Comparison of ENCODE assay signal across 8 mouse cellular contexts in the genomic region with DNA sequence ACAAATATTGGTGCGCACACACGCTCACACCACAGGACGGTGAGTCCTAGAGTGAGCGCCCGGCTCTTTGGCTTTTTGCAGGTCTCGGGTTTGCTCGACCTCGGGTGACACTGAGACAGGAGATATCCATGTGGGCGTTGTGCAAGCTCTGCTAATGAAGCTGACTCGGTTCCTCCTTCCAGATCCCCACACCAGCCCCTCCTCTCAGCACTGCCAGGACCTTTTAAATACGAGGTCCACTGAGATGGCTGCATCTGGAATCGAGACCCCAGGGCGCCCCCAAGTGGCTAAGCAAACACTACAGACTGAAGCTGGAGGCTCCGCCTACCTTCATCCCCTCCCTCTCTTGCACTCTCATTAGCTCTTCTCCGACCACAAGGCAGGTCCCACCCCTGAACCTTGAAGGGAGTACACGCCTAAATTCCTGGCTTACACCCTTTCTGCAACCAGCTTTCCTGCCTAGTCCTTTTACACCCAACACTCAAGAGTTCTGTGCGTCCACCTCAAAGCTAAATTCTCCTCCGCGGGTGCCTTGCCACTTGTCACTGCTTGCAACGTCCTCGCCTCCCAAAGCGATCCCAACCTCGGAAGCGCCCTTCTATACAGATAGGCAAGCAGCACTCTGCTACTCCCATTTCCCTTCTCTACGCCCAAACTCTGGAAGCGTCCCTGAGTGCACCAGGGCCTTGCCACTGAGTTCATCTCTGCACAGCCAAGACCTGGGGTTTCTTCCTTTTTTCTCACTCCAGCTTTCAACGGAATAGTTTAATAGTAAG. TPM values are rescaled to one million over a fixed set of nuclear protein-coding genes. Genes with fewer than 3 reads are reported as not detected.
A peak's percentile ranks its signal among the peaks of the same experiment; 100 is the strongest.
DNase-seq lines count a peak whose midpoint lies in the region; ATAC-seq and TF ChIP-seq lines count a peak whose summit lies in the region.

No protein-coding gene starts in this region.

- H3K27ac ChIP-seq in cortical plate, adult 2 months (ENCODE audit: insufficient read depth, low read length), result peak overlapping the region; percentile 25; the same call in 1 of the 2 replicates

- H3K4me1 ChIP-seq in cortical plate, adult 2 months (ENCODE audit: control insufficient read depth, insufficient read depth, low read length), result no peaks in the 10 kb centered on the region

- peak overlapping the region; percentile 45 for H3K4me3 ChIP-seq in cortical plate, adult 2 months (ENCODE audit: insufficient read depth, low read length)

- peak; percentile 74 for TF ChIP-seq CTCF in cortical plate, adult 2 months (IDR thresholded peaks at IDR 0.05; ENCODE audit: extremely low read depth, insufficient read depth, low read length)

- ATAC-seq in activated CD4-positive, CD25-positive, alpha-beta regulatory T cell, adult 4 months, result peak; percentile 92
- peak; percentile 78 for ATAC-seq in megakaryocyte progenitor cell, adult 5-6 weeks (replicated peaks; ENCODE audit: poor library complexity)

- peak; percentile 47; the same call in 1 of the 2 replicates for TF ChIP-seq POLR2A in cortical plate, adult 2 months (IDR thresholded peaks at IDR 0.05; ENCODE audit: extremely low read depth, insufficient read depth, low read length)

- DNase-seq in gastrocnemius, adult 8-10 months (ENCODE audit: low spot score in 2 of 2), result peak; percentile 97
- DNase-seq in induced T-regulatory cell, adult 2 months (ENCODE audit: low read depth), result peak; percentile 95
- peak; percentile 85 to 94 for DNase-seq in left cerebral cortex, adult 9 months (ENCODE audit: low spot score in 2 of 2)
- peak; percentile 88 for DNase-seq in right cerebral cortex, postnatal 14 days
- peak; percentile 95 to 96 for DNase-seq in urinary bladder, postnatal 36 days (ENCODE audit: low spot score in 2 of 2)

RNA-seq across cellular contexts. Expression of gene Idh1, which starts 8.0 kb away (rescaled TPM):
- polyA plus RNA-seq in activated CD4-positive, CD25-positive, alpha-beta regulatory T cell, adult 4 months (2017; shearing (Covaris generic)), result 10 to 100 TPM in 1 of 2 experiments, 1 to 10 TPM in 1; 7.0 to 13.7 TPM
- 36.7 and 37.6 TPM in 2 replicates for polyA plus RNA-seq in cortical plate, adult 2 months (2012; rRNA removed)
- 10 to 100 TPM; 11.5 to 35.7 (median 20.4) TPM for total RNA-seq in gastrocnemius, adult 8-10 months (2022)
- total RNA-seq in megakaryocyte progenitor cell, adult 5-6 weeks (2015), result 89.6 and 104 TPM in 2 replicates
- total RNA-seq in megakaryocyte progenitor cell, adult 5-6 weeks (2017), result 172 and 200 TPM in 2 replicates

RNA-seq across cellular contexts. Expression of gene Pikfyve, which starts 8.2 kb away (rescaled TPM):
- 10 to 100 TPM; 11.5 to 13.6 TPM for polyA plus RNA-seq in activated CD4-positive, CD25-positive, alpha-beta regulatory T cell, adult 4 months (2017; shearing (Covaris generic))
- 13.2 and 13.5 TPM in 2 replicates for polyA plus RNA-seq in cortical plate, adult 2 months (2012; rRNA removed)
- total RNA-seq in gastrocnemius, adult 8-10 months (2022), result 1 to 10 TPM; 6.4 to 7.4 (median 6.6) TPM
- 21.6 and 28.0 TPM in 2 replicates for total RNA-seq in megakaryocyte progenitor cell, adult 5-6 weeks (2015)
- 24.4 and 30.2 TPM in 2 replicates for total RNA-seq in megakaryocyte progenitor cell, adult 5-6 weeks (2017)

RNA-seq across cellular contexts. Expression of gene D630023F18Rik, which starts 55.3 kb away (rescaled TPM):
- not detected for polyA plus RNA-seq in activated CD4-positive, CD25-positive, alpha-beta regulatory T cell, adult 4 months (2017; shearing (Covaris generic))
- polyA plus RNA-seq in cortical plate, adult 2 months (2012; rRNA removed), result 4.7 and 6.8 TPM in 2 replicates
- not detected for total RNA-seq in gastrocnemius, adult 8-10 months (2022)
- total RNA-seq in megakaryocyte progenitor cell, adult 5-6 weeks (2015), result 1.3 and 1.9 TPM in 2 replicates
- 0.12 and 0.51 TPM in 2 replicates for total RNA-seq in megakaryocyte progenitor cell, adult 5-6 weeks (2017)

RNA-seq across cellular contexts. Expression of gene Gm28845, which starts 59.0 kb away (rescaled TPM):
- polyA plus RNA-seq in activated CD4-positive, CD25-positive, alpha-beta regulatory T cell, adult 4 months (2017; shearing (Covaris generic)), result not detected
- polyA plus RNA-seq in cortical plate, adult 2 months (2012; rRNA removed), result 0.83 and 1.7 TPM in 2 replicates
- total RNA-seq in gastrocnemius, adult 8-10 months (2022), result not detected
- not detected in 2 replicates for total RNA-seq in megakaryocyte progenitor cell, adult 5-6 weeks (2015)
- not detected in 2 replicates for total RNA-seq in megakaryocyte progenitor cell, adult 5-6 weeks (2017)

Comparison
In these comparisons a context has a peak if more than half of its experiments do, and no peak if none do; other contexts are left out.
1. Peak in every context shown above with its lines: DNase-seq, ATAC-seq, H3K4me3 ChIP-seq and H3K27ac ChIP-seq.